Mouse (Mus musculus) ES-E14 (cell line): Measurements from ENCODE around the gene Zfp64. TPM values are rescaled to one million over a fixed set of nuclear protein-coding genes. Genes with fewer than 3 reads are reported as not detected.
A peak's percentile ranks its signal among the peaks of the same experiment; 100 is the strongest.

Source experiments
- DNase-seq: peaks from one replicate; pipeline ENCODE4 v3.0.0-alpha.2; 2013; ENCODE audit warnings: low read depth, low spot score
- H3K27ac ChIP-seq: 2 replicates; pipeline ENCODE4 v1.5.1; 2012; ENCODE audit warnings: low read depth, mild to moderate bottlenecking, low read length, moderate library complexity, mixed read lengths; ENCODE audit not compliant: poor library complexity, insufficient read depth, severe bottlenecking
- H3K36me3 ChIP-seq: 2 replicates; pipeline ENCODE4 v1.6.1; 2012; ENCODE audit warnings: mild to moderate bottlenecking, low read length, moderate library complexity, mixed read lengths; ENCODE audit not compliant: control insufficient read depth, poor library complexity, insufficient read depth, severe bottlenecking
- H3K4me1 ChIP-seq, 2 experiments: fragments of 150-350 bp in 1 of 2; sonication (generic) in 1 of 2; 2 replicates each; pipeline ENCODE4 v1.6.1; 2012; ENCODE audit warnings: low read length in 2 of 2, mild to moderate bottlenecking in 1 of 2, mixed read lengths in 1 of 2; ENCODE audit not compliant: control insufficient read depth in 2 of 2, insufficient read depth in 2 of 2, poor library complexity in 1 of 2
- H3K4me3 ChIP-seq, 2 experiments: fragments of 150-350 bp in 1 of 2; sonication (generic) in 1 of 2; 2 replicates each; pipeline ENCODE4 v1.5.1; 2012; ENCODE audit warnings: low read length in 2 of 2, low read depth in 1 of 2, mild to moderate bottlenecking in 1 of 2, mixed read lengths in 1 of 2; ENCODE audit not compliant: insufficient read depth in 1 of 2, poor library complexity in 1 of 2, severe bottlenecking in 1 of 2
- H3K9ac ChIP-seq: 2 replicates; pipeline ENCODE4 v1.6.1; 2012; ENCODE audit warnings: low read depth, mild to moderate bottlenecking, low read length, mixed read lengths; ENCODE audit not compliant: poor library complexity, insufficient read depth, severe bottlenecking
- H3K9me3 ChIP-seq: fragments of 150-350 bp; sonication (generic); 2 replicates; pipeline ENCODE4 v1.6.1; 2012; ENCODE audit warnings: low read depth, mild to moderate bottlenecking, low read length; ENCODE audit not compliant: control insufficient read depth, insufficient read depth
- CHD2 ChIP-seq: IDR thresholded peaks from 2 replicates; pipeline ENCODE4 v1.6.1; 2014; ENCODE audit warnings: mild to moderate bottlenecking, low read depth, low read length, inconsistent platforms
- HCFC1 ChIP-seq: IDR thresholded peaks from 2 replicates; pipeline ENCODE4 v1.6.1; 2012; ENCODE audit warnings: low read length, inconsistent platforms, borderline replicate concordance; ENCODE audit not compliant: insufficient read depth
- MAFK ChIP-seq: IDR thresholded peaks from 2 replicates; pipeline ENCODE4 v1.6.1; 2014; ENCODE audit warnings: mild to moderate bottlenecking, low read depth, low read length, inconsistent platforms; ENCODE audit not compliant: insufficient read depth
- ZC3H11A ChIP-seq: IDR thresholded peaks from 2 replicates; pipeline ENCODE4 v1.6.1; 2012; ENCODE audit warnings: low read depth, mild to moderate bottlenecking, inconsistent platforms, low read length, borderline replicate concordance
- ZNF384 ChIP-seq: IDR thresholded peaks from 2 replicates; pipeline ENCODE4 v1.6.1; 2012; ENCODE audit warnings: low read depth, low read length, inconsistent platforms
- in situ Hi-C, 2 experiments: fragments of 600-800 bp; cut with MboI; formaldehyde crosslinking; loops; one replicate each; pipeline ENCODE4 v1.15.1; 2025; ENCODE audit warnings: low sequenced_read_pairs in 2 of 2, inconsistent platforms in 1 of 2; ENCODE audit not compliant: unreplicated experiment in 2 of 2
- total RNA-seq: library from RNA; depleted of rRNA; stranded (reverse); fragments of 300-350 nt; gene quantifications from 2 replicates; pipeline ENCODE4 v1.2.3, GENCODE M21; 2012

Gene Zfp64
- total RNA-seq, 1 experiment: 54.4 TPM

DNA sequence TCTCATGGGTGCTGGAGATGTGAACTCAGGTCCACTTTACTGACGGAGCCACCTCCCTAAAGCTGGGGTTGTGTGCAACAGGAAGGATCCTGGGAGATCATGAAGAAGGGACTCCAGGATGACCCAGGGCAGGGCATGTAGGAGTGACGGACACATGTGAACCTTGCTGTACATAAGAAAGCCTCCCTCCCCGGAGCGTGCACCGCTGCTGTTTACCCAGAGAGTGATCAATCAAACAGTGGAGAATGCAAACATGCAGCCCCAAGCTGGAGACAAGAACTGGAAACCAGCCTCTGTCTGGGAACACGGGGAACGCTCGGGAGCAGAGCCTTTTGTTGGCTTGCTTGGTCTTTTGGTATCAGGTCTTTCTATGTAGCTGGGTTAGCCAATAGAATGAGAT lies 76.7 kb downstream of the Zfp64 start:
- Histone ChIP-seq H3K4me1 (no peaks in the 10 kb centered on the region; a peak in 1 of 4 replicates), H3K9me3 (no peaks in the 10 kb centered on the region)
- in situ Hi-C loops: loop anchor here in 1 of 2 experiments (25.0 kb wide), 1 partner anchor 616 kb away; no protein-coding TSS in a partner anchor

DNA sequence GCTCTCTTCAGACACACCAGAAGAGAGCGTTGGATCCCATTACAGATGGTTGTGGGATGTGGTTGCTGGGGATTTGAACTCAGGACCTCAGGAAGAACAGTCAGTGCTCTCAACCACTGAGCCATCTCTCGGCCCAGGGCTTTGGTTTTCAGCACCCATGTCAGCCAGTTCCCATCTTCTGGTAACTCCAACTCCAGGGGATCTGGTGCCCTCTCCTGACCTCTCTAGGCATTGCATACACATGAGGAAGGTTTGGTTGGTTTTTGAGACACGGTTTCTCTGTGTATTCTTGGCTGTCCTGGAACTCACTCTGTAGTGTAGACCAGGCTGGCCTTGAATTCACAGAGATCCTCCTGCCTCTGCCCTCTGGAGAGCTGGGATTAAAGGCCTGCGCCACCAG lies 77.2 kb downstream of the Zfp64 start:
- TF ChIP-seq MAFK (no peak), ZC3H11A (peak; percentile 86; the same call in 1 of the 2 replicates)
- H3K4me3 ChIP-seq: no peak overlapping the region
- no peaks in the 10 kb centered on the region for H3K9me3 ChIP-seq
- H3K36me3 ChIP-seq: no peaks in the 10 kb centered on the region
- no peak overlapping the region for H3K9ac ChIP-seq
- no peaks in the 10 kb centered on the region; a peak in 1 of 4 replicates for H3K4me1 ChIP-seq
- DNase-seq: peak; percentile 75
- no peak overlapping the region for H3K27ac ChIP-seq
- in situ Hi-C loops: loop anchor here in 1 of 2 experiments (25.0 kb wide), 1 partner anchor 616 kb away; no protein-coding TSS in a partner anchor

More for the DNA sequence above, 76.7 kb downstream of the Zfp64 start:
- no peak for DNase-seq
- Histone ChIP-seq H3K9ac (no peak overlapping the region), H3K27ac (no peak overlapping the region), H3K36me3 (no peaks in the 10 kb centered on the region), H3K4me3 (no peak overlapping the region)
- TF ChIP-seq HCFC1: no peak
- TF ChIP-seq MAFK: no peak
- no peak for TF ChIP-seq ZC3H11A
- TF ChIP-seq ZNF384: no peak

GRCm38 (mm10) chr2:168876631-168877030 lies 78.8 kb downstream of the Zfp64 start:
- in situ Hi-C loops: loop anchor here in 1 of 2 experiments (25.0 kb wide), 1 partner anchor 614 kb away; no protein-coding TSS in a partner anchor
- TF ChIP-seq MAFK (no peak), CHD2 (no peak), ZC3H11A (no peak), ZNF384 (no peak), HCFC1 (no peak)
- Histone ChIP-seq H3K4me1 (no peaks in the 10 kb centered on the region; a peak in 2 of 4 replicates), H3K9ac (no peak overlapping the region), H3K9me3 (no peaks in the 10 kb centered on the region), H3K27ac (no peak overlapping the region), H3K36me3 (no peaks in the 10 kb centered on the region), H3K4me3 (no peak overlapping the region)
- DNase-seq: no peak

GRCm38 (mm10) chr2:168874498-168874897 lies 80.9 kb downstream of the Zfp64 start:
- no peak for DNase-seq
- TF ChIP-seq ZNF384: no peak
- no peak for TF ChIP-seq MAFK
- TF ChIP-seq ZC3H11A: no peak
- TF ChIP-seq CHD2: no peak

More at GRCm38 (mm10) chr2:168874498-168874897, 80.9 kb downstream of the Zfp64 start:
- Histone ChIP-seq H3K9me3 (no peaks in the 10 kb centered on the region), H3K4me1 (no peaks in the 10 kb centered on the region; a peak in 2 of 4 replicates), H3K9ac (no peak overlapping the region), H3K4me3 (no peak overlapping the region), H3K27ac (no peak overlapping the region), H3K36me3 (no peaks in the 10 kb centered on the region)
- in situ Hi-C loops: loop anchor here (25.0 kb wide), 2 partner anchors 187 to 412 kb away; no protein-coding TSS in a partner anchor
